Mouse (Mus musculus): ENCODE results near the gene Rreb1.

The Rreb1 gene

GRCm38 (mm10) chr13:37979506-37979905, 201.3 kb downstream of the Rreb1 start:
- no peak overlapping the region for H3K4me3 ChIP-seq (replicated peaks; ENCODE audit: low read length)
- no peaks in the 10 kb centered on the region for H3K9me3 ChIP-seq (ENCODE audit: low read length)
- H3K4me1 ChIP-seq (replicated peaks; ENCODE audit: low read depth, low read length), result peaks cover 17% of the 10 kb centered on the region
- peaks cover 93% of the 10 kb centered on the region for H3K36me3 ChIP-seq (ENCODE audit: insufficient read depth, low read length)
- TF ChIP-seq NANOG (IDR thresholded peaks at IDR 0.05; ENCODE audit: borderline replicate concordance, low read length) (no peak), CTCF (conservative IDR thresholded peaks at IDR 0.05; ENCODE audit: low read length) (no peak), POU5F1 (IDR thresholded peaks at IDR 0.05; ENCODE audit: borderline replicate concordance, low read length) (no peak)
- H3K27me3 ChIP-seq (ENCODE audit: insufficient read depth, low read length), result no peaks in the 10 kb centered on the region

DNA sequence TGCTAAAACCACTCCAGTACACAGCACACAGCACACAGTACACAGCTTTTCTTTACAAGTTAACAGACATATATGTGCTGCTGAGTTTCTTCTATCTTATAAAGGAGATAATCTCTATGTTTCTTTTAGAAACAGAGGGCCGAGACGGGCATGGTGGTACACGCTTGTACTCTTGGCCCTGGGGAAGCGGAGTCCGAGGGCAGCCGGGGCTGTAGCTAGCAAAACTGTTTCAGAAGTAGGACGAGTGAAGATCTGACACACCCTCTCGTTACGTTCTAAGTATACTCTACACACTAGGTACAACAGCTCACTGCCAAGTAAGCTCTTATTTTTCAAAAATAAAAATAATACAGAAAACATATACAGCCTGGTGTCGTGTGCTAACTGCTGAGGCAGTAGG, 202.1 kb downstream of the Rreb1 start:
- no peak overlapping the region for H3K4me3 ChIP-seq (replicated peaks; ENCODE audit: low read length)
- no peaks in the 10 kb centered on the region for H3K9me3 ChIP-seq (ENCODE audit: low read length)
- peaks cover 17% of the 10 kb centered on the region for H3K4me1 ChIP-seq (replicated peaks; ENCODE audit: low read depth, low read length)
- no peak for TF ChIP-seq NANOG (IDR thresholded peaks at IDR 0.05; ENCODE audit: borderline replicate concordance, low read length)
- no peak for TF ChIP-seq POU5F1 (IDR thresholded peaks at IDR 0.05; ENCODE audit: borderline replicate concordance, low read length)
- no peak for TF ChIP-seq CTCF (conservative IDR thresholded peaks at IDR 0.05; ENCODE audit: low read length)
- no peaks in the 10 kb centered on the region for H3K27me3 ChIP-seq (ENCODE audit: insufficient read depth, low read length)
- H3K36me3 ChIP-seq (ENCODE audit: insufficient read depth, low read length), result peaks cover 98% of the 10 kb centered on the region

- Histone ChIP-seq H3K36me3 (ENCODE audit: insufficient read depth, low read length) (peaks cover 97% of the 10 kb centered on the region), H3K4me3 (replicated peaks; ENCODE audit: low read length) (no peak overlapping the region), H3K27me3 (ENCODE audit: insufficient read depth, low read length) (no peaks in the 10 kb centered on the region), H3K4me1 (replicated peaks; ENCODE audit: low read depth, low read length) (peaks cover 18% of the 10 kb centered on the region), H3K9me3 (ENCODE audit: low read length) (no peaks in the 10 kb centered on the region)
- TF ChIP-seq POU5F1 (IDR thresholded peaks at IDR 0.05; ENCODE audit: borderline replicate concordance, low read length), result no peak
- TF ChIP-seq NANOG (IDR thresholded peaks at IDR 0.05; ENCODE audit: borderline replicate concordance, low read length), result no peak
- TF ChIP-seq CTCF (conservative IDR thresholded peaks at IDR 0.05; ENCODE audit: low read length), result no peak
Measured at GRCm38 (mm10) chr13:37981063-37981462, 202.9 kb downstream of the Rreb1 start.

DNA sequence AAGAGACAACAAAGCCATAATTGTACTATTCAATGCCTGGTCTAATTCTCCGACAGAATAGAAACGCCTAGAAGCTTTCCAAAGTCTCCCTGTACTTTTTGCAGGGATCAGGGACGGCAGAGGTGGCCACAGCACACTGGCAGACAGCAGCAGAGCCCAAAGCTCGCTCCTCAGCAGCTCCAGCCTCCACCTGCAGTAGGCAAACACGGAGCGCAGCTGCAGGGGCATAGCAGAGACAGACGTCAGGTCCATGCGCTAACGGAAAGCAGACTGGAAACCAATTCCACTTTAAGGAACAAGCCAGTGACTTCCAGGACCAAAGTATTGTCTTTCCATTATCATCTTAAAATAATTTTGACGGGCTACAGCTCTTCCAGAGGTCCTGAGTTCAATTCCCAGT, 208.0 kb downstream of the Rreb1 start:
- TF ChIP-seq CTCF (conservative IDR thresholded peaks at IDR 0.05; ENCODE audit: low read length) (no peak), NANOG (IDR thresholded peaks at IDR 0.05; ENCODE audit: borderline replicate concordance, low read length) (no peak), POU5F1 (IDR thresholded peaks at IDR 0.05; ENCODE audit: borderline replicate concordance, low read length) (no peak)
- Histone ChIP-seq H3K4me1 (replicated peaks; ENCODE audit: low read depth, low read length) (0 out of 2 replicates have a peak, but pooled peaks cover 3% of the 10 kb centered on the region), H3K9me3 (ENCODE audit: low read length) (no peaks in the 10 kb centered on the region), H3K27me3 (ENCODE audit: insufficient read depth, low read length) (no peaks in the 10 kb centered on the region), H3K36me3 (ENCODE audit: insufficient read depth, low read length) (peaks cover 99% of the 10 kb centered on the region), H3K4me3 (replicated peaks; ENCODE audit: low read length) (no peak overlapping the region)

GRCm38 (mm10) chr13:37989701-37990100, 211.5 kb downstream of the Rreb1 start:
- no peak overlapping the region for H3K4me3 ChIP-seq (replicated peaks; ENCODE audit: low read length)
- H3K4me1 ChIP-seq (replicated peaks; ENCODE audit: low read depth, low read length), result peaks cover 20% of the 10 kb centered on the region
- no peaks in the 10 kb centered on the region for H3K9me3 ChIP-seq (ENCODE audit: low read length)
- TF ChIP-seq POU5F1 (IDR thresholded peaks at IDR 0.05; ENCODE audit: borderline replicate concordance, low read length) (no peak), CTCF (conservative IDR thresholded peaks at IDR 0.05; ENCODE audit: low read length) (no peak), NANOG (IDR thresholded peaks at IDR 0.05; ENCODE audit: borderline replicate concordance, low read length) (no peak)
- peaks cover 73% of the 10 kb centered on the region for H3K36me3 ChIP-seq (ENCODE audit: insufficient read depth, low read length)
- H3K27me3 ChIP-seq (ENCODE audit: insufficient read depth, low read length), result no peaks in the 10 kb centered on the region

DNA sequence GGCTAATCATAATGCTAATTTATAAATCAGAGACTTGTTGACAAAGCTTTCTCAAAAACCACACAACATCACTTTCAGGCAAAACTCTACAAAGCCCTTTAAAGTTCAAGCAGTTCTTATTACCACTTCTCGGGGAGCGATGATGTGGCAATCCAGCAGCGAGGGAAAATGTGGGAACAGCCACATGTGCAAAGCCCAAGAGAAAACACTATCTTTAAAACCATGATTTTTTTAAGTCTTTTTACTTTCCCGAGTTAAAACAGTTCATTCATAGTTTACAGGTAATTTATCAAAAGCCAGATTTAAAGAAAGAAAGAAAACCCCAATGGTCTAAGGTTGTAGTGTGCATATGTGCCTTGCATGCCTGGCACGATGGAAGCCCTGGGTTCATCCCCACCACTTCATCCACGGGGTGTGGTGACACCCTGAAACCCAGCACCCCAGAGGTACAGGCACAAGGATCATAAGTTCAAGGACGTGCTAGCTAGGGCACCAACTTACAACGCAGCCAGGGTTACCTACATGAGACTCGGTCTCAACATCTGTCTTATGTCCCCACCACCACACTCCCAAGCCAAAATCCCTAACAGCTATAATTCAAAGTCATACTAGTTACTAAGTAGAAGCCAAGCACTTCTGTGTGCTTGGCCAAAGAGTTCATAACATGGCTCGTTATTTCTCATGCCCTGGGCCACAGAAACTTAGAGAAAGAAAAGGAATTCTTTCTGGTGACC, 214.6 kb downstream of the Rreb1 start:
- Histone ChIP-seq H3K36me3 (ENCODE audit: insufficient read depth, low read length) (peaks cover 43% of the 10 kb centered on the region), H3K4me3 (replicated peaks; ENCODE audit: low read length) (peak overlapping the region; percentile 96), H3K9me3 (ENCODE audit: low read length) (no peaks in the 10 kb centered on the region), H3K27me3 (ENCODE audit: insufficient read depth, low read length) (0 out of 2 replicates have a peak, but pooled peaks cover 4% of the 10 kb centered on the region), H3K4me1 (replicated peaks; ENCODE audit: low read depth, low read length) (peaks cover 20% of the 10 kb centered on the region)
- TF ChIP-seq NANOG (IDR thresholded peaks at IDR 0.05; ENCODE audit: borderline replicate concordance, low read length), result no peak
- no peak for TF ChIP-seq POU5F1 (IDR thresholded peaks at IDR 0.05; ENCODE audit: borderline replicate concordance, low read length)
- no peak for TF ChIP-seq CTCF (conservative IDR thresholded peaks at IDR 0.05; ENCODE audit: low read length)

DNA sequence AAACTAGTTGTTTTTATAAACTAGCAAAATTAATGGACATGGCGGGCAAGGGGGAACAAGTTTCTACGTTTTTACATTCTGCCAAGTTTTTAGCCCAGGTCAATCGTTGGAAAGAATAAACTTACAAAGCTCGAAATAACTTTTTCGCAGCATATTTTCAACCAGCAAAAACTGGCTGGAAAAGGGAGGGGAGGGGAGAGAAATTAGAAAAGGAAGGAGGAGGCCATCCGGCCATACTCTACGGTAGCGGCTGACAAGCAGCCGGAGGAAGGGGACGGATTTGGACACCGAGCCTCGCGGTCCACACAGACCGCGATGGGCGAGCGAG, 215.1 kb downstream of the Rreb1 start:
- Histone ChIP-seq H3K4me1 (replicated peaks; ENCODE audit: low read depth, low read length) (peaks cover 20% of the 10 kb centered on the region), H3K36me3 (ENCODE audit: insufficient read depth, low read length) (peaks cover 38% of the 10 kb centered on the region), H3K9me3 (ENCODE audit: low read length) (no peaks in the 10 kb centered on the region), H3K27me3 (ENCODE audit: insufficient read depth, low read length) (peaks cover 7% of the 10 kb centered on the region; the same call in 1 of the 2 replicates), H3K4me3 (replicated peaks; ENCODE audit: low read length) (peak overlapping the region; percentile 96)
- TF ChIP-seq NANOG (IDR thresholded peaks at IDR 0.05; ENCODE audit: borderline replicate concordance, low read length) (no peak), POU5F1 (IDR thresholded peaks at IDR 0.05; ENCODE audit: borderline replicate concordance, low read length) (no peak), CTCF (conservative IDR thresholded peaks at IDR 0.05; ENCODE audit: low read length) (no peak)

DNA sequence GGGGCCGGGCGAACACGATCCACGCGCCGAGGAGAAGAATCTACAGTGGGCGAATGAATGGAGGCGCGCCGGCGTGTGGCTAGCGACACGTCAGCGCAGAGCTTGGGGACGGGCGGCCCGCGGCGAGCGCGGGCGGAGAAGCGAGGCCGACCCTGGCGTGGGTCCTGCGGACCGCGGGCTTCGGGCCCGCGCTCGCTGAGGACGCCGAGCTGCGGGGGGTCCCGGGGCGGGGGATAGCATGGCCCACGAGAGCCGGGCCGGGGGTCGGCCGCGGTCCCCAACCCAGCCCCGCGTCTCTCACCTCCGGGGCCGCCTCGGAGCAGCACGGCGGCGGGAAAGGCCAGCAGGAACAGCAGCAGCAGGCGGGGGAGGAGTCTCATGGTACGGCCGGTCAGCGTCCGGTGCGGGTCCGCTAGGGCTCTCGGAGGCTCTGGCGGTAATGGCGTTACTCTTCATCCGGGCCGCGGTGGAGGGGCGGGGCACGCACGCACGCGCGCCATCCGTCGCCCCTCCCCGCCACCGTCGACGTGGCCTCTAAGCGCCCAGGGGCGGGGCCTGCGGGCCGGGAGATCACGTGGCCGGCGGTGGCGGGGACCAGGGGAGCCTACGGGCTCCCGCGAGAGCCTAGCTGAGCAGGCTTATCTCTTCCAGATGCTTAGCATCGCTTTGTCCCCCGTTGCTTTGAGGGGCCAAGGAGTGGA, 215.7 kb downstream of the Rreb1 start, which contains the start of gene Ssr1:
Gene Ssr1, minus strand, starts transcription at position 514 of the 701 bp plus-strand sequence.
- H3K27me3 ChIP-seq (ENCODE audit: insufficient read depth, low read length), result peaks cover 8% of the 10 kb centered on the region; the same call in 1 of the 2 replicates
- TF ChIP-seq CTCF (conservative IDR thresholded peaks at IDR 0.05; ENCODE audit: low read length) (no peak), POU5F1 (IDR thresholded peaks at IDR 0.05; ENCODE audit: borderline replicate concordance, low read length) (no peak), NANOG (IDR thresholded peaks at IDR 0.05; ENCODE audit: borderline replicate concordance, low read length) (no peak)
- no peaks in the 10 kb centered on the region for H3K9me3 ChIP-seq (ENCODE audit: low read length)
- peak within 1 kb of the TSS; percentile 96 for H3K4me3 ChIP-seq (replicated peaks; ENCODE audit: low read length)
- H3K36me3 ChIP-seq (ENCODE audit: insufficient read depth, low read length), result peaks cover 32% of the 10 kb centered on the region
- H3K4me1 ChIP-seq (replicated peaks; ENCODE audit: low read depth, low read length), result peaks cover 20% of the 10 kb centered on the region

All from E14TG2a.4 (cell line).